Mouse (Mus musculus): ENCODE measurements around the gene Cd63. TPM values are rescaled to one million over a fixed set of nuclear protein-coding genes. Genes with fewer than 3 reads are reported as not detected.

The Cd63 gene
- polyA plus RNA-seq, 2 experiments, result 448 to 957 TPM

GRCm38 (mm10) chr10:128935826-128936440, 35.1 kb downstream of the Cd63 start:
- H3K27ac ChIP-seq (replicated peaks; ENCODE audit: low read depth, low read length), result no peak overlapping the region

GRCm38 (mm10) chr10:128937756-128938390, 37.1 kb downstream of the Cd63 start:
- no peak overlapping the region for H3K4me2 ChIP-seq (replicated peaks; ENCODE audit: low read depth, low read length, severe bottlenecking)
- H3K27ac ChIP-seq (replicated peaks; ENCODE audit: low read depth, low read length), result no peak overlapping the region
- H3K27me3 ChIP-seq (ENCODE audit: control insufficient read depth, insufficient read depth, low read length), result peaks cover 33% of the 10 kb centered on the region
- no peak overlapping the region for H3K4me3 ChIP-seq (replicated peaks; ENCODE audit: low read length)
- no peak for DNase-seq (ENCODE audit: low spot score)
- no peaks in the 10 kb centered on the region for H3K9me3 ChIP-seq (ENCODE audit: control insufficient read depth, low read length)
- peak; percentile 32; the same call in 1 of the 2 replicates for ATAC-seq (ENCODE audit: low FRiP score, low read depth)
- no peak overlapping the region for H3K9ac ChIP-seq (ENCODE audit: low read depth, low read length, severe bottlenecking)
- H3K4me1 ChIP-seq (ENCODE audit: control insufficient read depth, insufficient read depth, low read length), result peaks cover 3% of the 10 kb centered on the region; the same call in 1 of the 2 replicates
- no peaks in the 10 kb centered on the region for H3K36me3 ChIP-seq (ENCODE audit: control insufficient read depth, insufficient read depth, low read length)
- WGBS, result 71% methylated on average over 12 of the region's 12 CpGs
- no peak for TF ChIP-seq POLR2A (IDR thresholded peaks at IDR 0.05; ENCODE audit: borderline replicate concordance, extremely low read depth, insufficient read depth, insufficient read length)

More at GRCm38 (mm10) chr10:128935826-128936440, 35.1 kb downstream of the Cd63 start:
- no peak for DNase-seq (ENCODE audit: low spot score)
- no peak for TF ChIP-seq POLR2A (IDR thresholded peaks at IDR 0.05; ENCODE audit: borderline replicate concordance, extremely low read depth, insufficient read depth, insufficient read length)
- Histone ChIP-seq H3K4me2 (replicated peaks; ENCODE audit: low read depth, low read length, severe bottlenecking) (no peak overlapping the region), H3K9me3 (ENCODE audit: control insufficient read depth, low read length) (no peaks in the 10 kb centered on the region), H3K36me3 (ENCODE audit: control insufficient read depth, insufficient read depth, low read length) (no peaks in the 10 kb centered on the region), H3K27me3 (ENCODE audit: control insufficient read depth, insufficient read depth, low read length) (peaks cover 40% of the 10 kb centered on the region), H3K4me1 (ENCODE audit: control insufficient read depth, insufficient read depth, low read length) (peaks cover 3% of the 10 kb centered on the region; the same call in 1 of the 2 replicates), H3K4me3 (replicated peaks; ENCODE audit: low read length) (no peak overlapping the region), H3K9ac (ENCODE audit: low read depth, low read length, severe bottlenecking) (no peak overlapping the region)
- 67% methylated on average over 8 of the region's 8 CpGs for WGBS
- no peak for ATAC-seq (ENCODE audit: low FRiP score, low read depth)

GRCm38 (mm10) chr10:128938457-128938856, 37.7 kb downstream of the Cd63 start:
- no peaks in the 10 kb centered on the region for H3K36me3 ChIP-seq (ENCODE audit: control insufficient read depth, insufficient read depth, low read length)
- no peak overlapping the region for H3K9ac ChIP-seq (ENCODE audit: low read depth, low read length, severe bottlenecking)
- no peak for TF ChIP-seq POLR2A (IDR thresholded peaks at IDR 0.05; ENCODE audit: borderline replicate concordance, extremely low read depth, insufficient read depth, insufficient read length)
- no peak for DNase-seq (ENCODE audit: low spot score)
- WGBS, result 77% methylated on average over 9 of the region's 9 CpGs
- peaks cover 27% of the 10 kb centered on the region for H3K27me3 ChIP-seq (ENCODE audit: control insufficient read depth, insufficient read depth, low read length)
- H3K9me3 ChIP-seq (ENCODE audit: control insufficient read depth, low read length), result no peaks in the 10 kb centered on the region
- H3K27ac ChIP-seq (replicated peaks; ENCODE audit: low read depth, low read length), result no peak overlapping the region
- ATAC-seq (ENCODE audit: low FRiP score, low read depth), result no peak
- no peak overlapping the region for H3K4me3 ChIP-seq (replicated peaks; ENCODE audit: low read length)
- peaks cover 3% of the 10 kb centered on the region; the same call in 1 of the 2 replicates for H3K4me1 ChIP-seq (ENCODE audit: control insufficient read depth, insufficient read depth, low read length)
- H3K4me2 ChIP-seq (replicated peaks; ENCODE audit: low read depth, low read length, severe bottlenecking), result no peak overlapping the region

- TF ChIP-seq POLR2A (IDR thresholded peaks at IDR 0.05; ENCODE audit: borderline replicate concordance, extremely low read depth, insufficient read depth, insufficient read length), result no peak
- Histone ChIP-seq H3K4me1 (ENCODE audit: control insufficient read depth, insufficient read depth, low read length) (peaks cover 2% of the 10 kb centered on the region; the same call in 1 of the 2 replicates), H3K27me3 (ENCODE audit: control insufficient read depth, insufficient read depth, low read length) (peaks cover 22% of the 10 kb centered on the region), H3K4me2 (replicated peaks; ENCODE audit: low read depth, low read length, severe bottlenecking) (no peak overlapping the region), H3K4me3 (replicated peaks; ENCODE audit: low read length) (no peak overlapping the region), H3K27ac (replicated peaks; ENCODE audit: low read depth, low read length) (no peak overlapping the region), H3K9ac (ENCODE audit: low read depth, low read length, severe bottlenecking) (no peak overlapping the region), H3K36me3 (ENCODE audit: control insufficient read depth, insufficient read depth, low read length) (no peaks in the 10 kb centered on the region), H3K9me3 (ENCODE audit: control insufficient read depth, low read length) (no peaks in the 10 kb centered on the region)
- WGBS, result 68% methylated on average over 5 of the region's 5 CpGs
- ATAC-seq (ENCODE audit: low FRiP score, low read depth) (no peak), DNase-seq (ENCODE audit: low spot score) (no peak)
Observed at GRCm38 (mm10) chr10:128938974-128939373, 38.2 kb downstream of the Cd63 start.

GRCm38 (mm10) chr10:128940475-128941061, 39.8 kb downstream of the Cd63 start:
- 85% methylated on average over 10 of the region's 10 CpGs for WGBS
- Histone ChIP-seq H3K4me1 (ENCODE audit: control insufficient read depth, insufficient read depth, low read length) (no peaks in the 10 kb centered on the region), H3K27me3 (ENCODE audit: control insufficient read depth, insufficient read depth, low read length) (0 out of 2 replicates have a peak, but pooled peaks cover 7% of the 10 kb centered on the region), H3K4me3 (replicated peaks; ENCODE audit: low read length) (no peak overlapping the region), H3K4me2 (replicated peaks; ENCODE audit: low read depth, low read length, severe bottlenecking) (no peak overlapping the region), H3K9me3 (ENCODE audit: control insufficient read depth, low read length) (no peaks in the 10 kb centered on the region), H3K9ac (ENCODE audit: low read depth, low read length, severe bottlenecking) (no peak overlapping the region), H3K36me3 (ENCODE audit: control insufficient read depth, insufficient read depth, low read length) (no peaks in the 10 kb centered on the region), H3K27ac (replicated peaks; ENCODE audit: low read depth, low read length) (no peak overlapping the region)
- ATAC-seq (ENCODE audit: low FRiP score, low read depth) (no peak), DNase-seq (ENCODE audit: low spot score) (no peak)
- no peak for TF ChIP-seq POLR2A (IDR thresholded peaks at IDR 0.05; ENCODE audit: borderline replicate concordance, extremely low read depth, insufficient read depth, insufficient read length)
